Mouse (Mus musculus) intestine, embryonic 14.5 days (tissue): ENCODE results near the gene Bysl. TPM values are rescaled to one million over a fixed set of nuclear protein-coding genes. Genes with fewer than 3 reads are reported as not detected.
A peak's percentile ranks its signal among the peaks of the same experiment; 100 is the strongest.

Experiments used
- ATAC-seq: fragments of 200-750 bp; cut with Nextera tagmentation; replicated peaks from 2 replicates; pipeline ENCODE4 v1.8.0; 2017; ENCODE audit warnings: low read depth, moderate number of reproducible peaks, moderate TSS enrichment, moderate library complexity; ENCODE audit not compliant: low FRiP score, low TSS enrichment
- DNase-seq: peaks from one replicate; pipeline ENCODE4 v3.0.0-alpha.2; 2018; ENCODE audit warnings: low spot score
- H3K27ac ChIP-seq: fragments of 300-500 bp; sonication (generic); 2 replicates; pipeline ENCODE4 v1.5.1; 2014; ENCODE audit warnings: low read depth, mild to moderate bottlenecking, control low read depth
- H3K27me3 ChIP-seq: fragments of 300-500 bp; sonication (generic); replicated peaks from 2 replicates; pipeline ENCODE4 v1.6.1; 2014; ENCODE audit warnings: low read length, control low read depth; ENCODE audit not compliant: control insufficient read depth, insufficient read depth
- H3K36me3 ChIP-seq: fragments of 300-500 bp; sonication (generic); 2 replicates; pipeline ENCODE4 v1.6.1; 2014; ENCODE audit warnings: low read length, control low read depth; ENCODE audit not compliant: control insufficient read depth, insufficient read depth
- H3K4me1 ChIP-seq: fragments of 300-500 bp; sonication (generic); replicated peaks from 2 replicates; pipeline ENCODE4 v1.6.1; 2014; ENCODE audit warnings: low read length, control low read depth, mixed read lengths; ENCODE audit not compliant: control insufficient read depth, insufficient read depth
- H3K4me2 ChIP-seq: fragments of 300-500 bp; sonication (generic); 2 replicates; pipeline ENCODE4 v1.6.1; 2014; ENCODE audit warnings: low read length
- H3K4me3 ChIP-seq: fragments of 300-500 bp; sonication (generic); 2 replicates; pipeline ENCODE4 v1.5.1; 2014; ENCODE audit warnings: low read depth, low read length, control low read depth, mixed read lengths
- H3K9ac ChIP-seq: fragments of 300-500 bp; sonication (generic); 2 replicates; pipeline ENCODE4 v1.6.1; 2014; ENCODE audit warnings: mild to moderate bottlenecking, low read length
- H3K9me3 ChIP-seq: fragments of 300-500 bp; sonication (generic); 2 replicates; pipeline ENCODE4 v1.6.1; 2016; ENCODE audit warnings: low read length, control low read depth; ENCODE audit not compliant: control insufficient read depth
- WGBS: fragments of 180-500 bp; shearing (Covaris S2); extraction: QIAGEN DNeasy Blood & Tissue Kit; methylation state at CpG from one replicate; pipeline ENCODE4 v1.1.7; 2014; 5-methylcytosine and 5-hydroxymethylcytosine counted together
- polyA plus RNA-seq: library from polyadenylated mRNA; unstranded; fragments of >200 nt; fragmentation: Nextera tagmentation; extraction: Ambion mirVana; gene quantifications from 2 replicates; pipeline ENCODE4 v1.2.1, GENCODE M21; 2014

Gene Bysl
- polyA plus RNA-seq, 1 experiment from 2014 or later: 25.7 TPM

GRCm38 (mm10) chr17:47614018-47614417, 2.7 kb upstream of the Bysl start:
- ATAC-seq: no peak
- Histone ChIP-seq H3K36me3 (peaks cover 42% of the 10 kb centered on the region), H3K27me3 (no peaks in the 10 kb centered on the region), H3K9ac (no peak overlapping the region), H3K9me3 (no peaks in the 10 kb centered on the region), H3K4me1 (peaks cover 19% of the 10 kb centered on the region), H3K27ac (no peak overlapping the region), H3K4me3 (no peak overlapping the region), H3K4me2 (no peak overlapping the region)
- DNase-seq: no peak
- WGBS: 89% methylated on average over 1 of the region's 1 CpGs

DNA sequence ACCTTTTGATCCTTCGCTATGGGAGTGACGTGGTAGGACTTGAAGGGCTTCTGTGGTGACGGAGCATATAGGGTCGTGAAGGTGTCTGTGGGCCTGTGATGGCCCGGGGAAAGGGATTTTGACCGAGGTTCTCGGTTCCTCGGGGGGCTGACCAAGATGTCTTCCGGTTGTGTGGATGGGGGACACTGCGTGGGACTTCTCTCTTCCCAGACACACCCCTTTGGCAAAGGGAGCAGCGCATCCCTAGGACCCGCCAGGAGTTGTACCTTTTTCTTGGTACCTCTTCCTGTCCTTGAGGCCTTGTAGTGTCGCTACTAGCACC, 330 bp upstream of the Bysl start:
- Histone ChIP-seq H3K4me1 (peaks cover 19% of the 10 kb centered on the region), H3K9ac (peak overlapping the region; percentile 82), H3K4me2 (peak overlapping the region; percentile 97), H3K27me3 (no peaks in the 10 kb centered on the region), H3K27ac (no peak overlapping the region; the same call in 1 of the 2 replicates), H3K36me3 (peaks cover 42% of the 10 kb centered on the region), H3K9me3 (no peaks in the 10 kb centered on the region), H3K4me3 (peak overlapping the region; percentile 98)
- no peak; the same call in 1 of the 2 replicates for ATAC-seq
- WGBS: 0% methylated on average over 13 of the region's 13 CpGs
- DNase-seq: no peak

- no peaks in the 10 kb centered on the region for H3K9me3 ChIP-seq
- H3K4me3 ChIP-seq: no peak overlapping the region
- ATAC-seq (no peak), DNase-seq (no peak)
- 90% methylated on average over 4 of the region's 4 CpGs for whole genome bisulfite sequencing
- no peaks in the 10 kb centered on the region for H3K27me3 ChIP-seq
- H3K27ac ChIP-seq: no peak overlapping the region
- H3K4me1 ChIP-seq: peaks cover 19% of the 10 kb centered on the region
- H3K4me2 ChIP-seq: no peak overlapping the region
- H3K9ac ChIP-seq: no peak overlapping the region
- peaks cover 49% of the 10 kb centered on the region for H3K36me3 ChIP-seq
Measured at GRCm38 (mm10) chr17:47609182-47609581, 2.1 kb downstream of the Bysl start.

- H3K4me3 ChIP-seq: no peak overlapping the region
- H3K4me1 ChIP-seq: peaks cover 10% of the 10 kb centered on the region
- no peak overlapping the region for H3K27ac ChIP-seq
- DNase-seq (no peak), ATAC-seq (no peak)
- H3K36me3 ChIP-seq: peaks cover 68% of the 10 kb centered on the region
- 66% methylated on average over 5 of the region's 5 CpGs for WGBS
- no peak overlapping the region for H3K4me2 ChIP-seq
- no peaks in the 10 kb centered on the region for H3K9me3 ChIP-seq
- no peaks in the 10 kb centered on the region for H3K27me3 ChIP-seq
- no peak overlapping the region for H3K9ac ChIP-seq
Measured at GRCm38 (mm10) chr17:47606220-47606619, 5.1 kb downstream of the Bysl start.

GRCm38 (mm10) chr17:47602289-47602688, 9.0 kb downstream of the Bysl start:
- H3K27me3 ChIP-seq: no peaks in the 10 kb centered on the region
- H3K4me1 ChIP-seq: peaks cover 11% of the 10 kb centered on the region
- no peak overlapping the region for H3K27ac ChIP-seq
- DNase-seq (no peak), ATAC-seq (no peak)
- no peaks in the 10 kb centered on the region for H3K9me3 ChIP-seq
- no peak overlapping the region for H3K4me2 ChIP-seq
- H3K4me3 ChIP-seq: no peak overlapping the region
- peaks cover 91% of the 10 kb centered on the region for H3K36me3 ChIP-seq
- H3K9ac ChIP-seq: no peak overlapping the region
- 90% methylated on average over 11 of the region's 11 CpGs for WGBS

DNA sequence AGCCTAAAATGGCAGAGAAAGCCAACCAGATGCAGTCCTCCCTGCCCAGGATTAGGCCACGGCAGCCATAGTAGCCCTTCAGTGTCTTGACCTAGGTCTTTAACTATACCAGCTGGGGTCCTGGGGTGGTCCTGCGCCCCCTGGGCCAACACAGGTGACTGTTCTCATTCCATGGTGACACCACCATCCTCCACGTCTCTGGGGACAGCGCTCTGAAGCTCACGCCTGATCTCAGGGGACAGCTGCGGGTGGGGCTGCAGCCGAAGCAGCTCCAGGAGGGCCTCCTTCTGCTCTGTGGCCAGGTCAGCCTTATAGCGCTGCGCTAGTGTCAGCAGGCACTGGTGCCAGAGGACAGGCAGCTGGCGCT, 9.9 kb downstream of the Bysl start:
- DNase-seq (no peak), ATAC-seq (no peak)
- Histone ChIP-seq H3K4me3 (no peak overlapping the region), H3K27ac (no peak overlapping the region), H3K36me3 (peaks cover 91% of the 10 kb centered on the region), H3K4me2 (no peak overlapping the region), H3K4me1 (peaks cover 20% of the 10 kb centered on the region), H3K9me3 (no peaks in the 10 kb centered on the region), H3K27me3 (no peaks in the 10 kb centered on the region), H3K9ac (no peak overlapping the region)
- WGBS: 88% methylated on average over 10 of the region's 10 CpGs

GRCm38 (mm10) chr17:47600601-47601388, 10.5 kb downstream of the Bysl start:
- no peak overlapping the region for H3K4me3 ChIP-seq
- no peaks in the 10 kb centered on the region for H3K27me3 ChIP-seq
- H3K9ac ChIP-seq: no peak overlapping the region
- no peaks in the 10 kb centered on the region for H3K9me3 ChIP-seq
- peaks cover 24% of the 10 kb centered on the region for H3K4me1 ChIP-seq
- DNase-seq (no peak), ATAC-seq (no peak)
- H3K4me2 ChIP-seq: no peak overlapping the region
- H3K36me3 ChIP-seq: peaks cover 85% of the 10 kb centered on the region
- H3K27ac ChIP-seq: no peak overlapping the region
- WGBS: 84% methylated on average over 13 of the region's 13 CpGs

GRCm38 (mm10) chr17:47599511-47600297, 11.6 kb downstream of the Bysl start:
- ATAC-seq (no peak), DNase-seq (peak; percentile 58)
- Histone ChIP-seq H3K4me1 (peaks cover 24% of the 10 kb centered on the region), H3K27me3 (no peaks in the 10 kb centered on the region), H3K36me3 (peaks cover 74% of the 10 kb centered on the region), H3K4me3 (no peak overlapping the region), H3K4me2 (no peak overlapping the region), H3K9me3 (no peaks in the 10 kb centered on the region), H3K9ac (no peak overlapping the region), H3K27ac (no peak overlapping the region)
- 80% methylated on average over 11 of the region's 11 CpGs for WGBS
